Mouse (Mus musculus) hindbrain, embryonic 13.5 days (tissue): ENCODE measurements around the gene Senp3. TPM values are rescaled to one million over a fixed set of nuclear protein-coding genes. Genes with fewer than 3 reads are reported as not detected.

Experiments used
- ATAC-seq: fragments of 200-750 bp; cut with Nextera tagmentation; 2 replicates; pipeline ENCODE4 v1.8.0; 2017; ENCODE audit warnings: moderate TSS enrichment; ENCODE audit not compliant: low FRiP score
- H3K27ac ChIP-seq: fragments of 300-500 bp; sonication (generic); 2 replicates; pipeline ENCODE4 v1.5.1; 2015; ENCODE audit warnings: inconsistent platforms, mild to moderate bottlenecking, moderate library complexity
- H3K27me3 ChIP-seq: fragments of 300-500 bp; sonication (generic); 2 replicates; pipeline ENCODE4 v1.6.1; 2015; ENCODE audit warnings: mild to moderate bottlenecking, inconsistent platforms
- H3K36me3 ChIP-seq: fragments of 300-500 bp; sonication (generic); 2 replicates; pipeline ENCODE4 v1.6.1; 2015; ENCODE audit warnings: mild to moderate bottlenecking, inconsistent platforms
- H3K4me1 ChIP-seq: fragments of 300-500 bp; sonication (generic); replicated peaks from 2 replicates; pipeline ENCODE4 v1.6.1; 2015; ENCODE audit warnings: inconsistent platforms
- H3K4me2 ChIP-seq: fragments of 300-500 bp; sonication (generic); 2 replicates; pipeline ENCODE4 v1.6.1; 2015; ENCODE audit warnings: inconsistent platforms, mild to moderate bottlenecking, moderate library complexity
- H3K4me3 ChIP-seq: fragments of 300-500 bp; sonication (generic); 2 replicates; pipeline ENCODE4 v1.5.1; 2015; ENCODE audit warnings: mild to moderate bottlenecking, inconsistent platforms
- H3K9ac ChIP-seq: fragments of 300-500 bp; sonication (generic); 2 replicates; pipeline ENCODE4 v1.6.1; 2015; ENCODE audit warnings: mild to moderate bottlenecking, inconsistent platforms
- H3K9me3 ChIP-seq: fragments of 300-500 bp; sonication (generic); 2 replicates; pipeline ENCODE4 v1.6.1; 2016; ENCODE audit warnings: inconsistent platforms
- WGBS: fragments of 180-500 bp; shearing (Covaris S2); methylation state at CpG from one replicate; pipeline ENCODE4 v1.1.7; 2015; 5-methylcytosine and 5-hydroxymethylcytosine counted together
- polyA plus RNA-seq: library from polyadenylated mRNA; unstranded; fragments of >200 nt; fragmentation: Nextera tagmentation; extraction: Ambion mirVana; gene quantifications from 2 replicates; pipeline ENCODE4 v1.2.1, GENCODE M21; 2015

The Senp3 gene
- polyA plus RNA-seq, 1 experiment from 2014 or later: 94.7 TPM

- no peak within 1 kb of the TSS for H3K4me3 ChIP-seq
- no peaks in the 10 kb centered on the region for H3K9me3 ChIP-seq
- H3K27ac ChIP-seq: 0 out of 2 replicates have a peak within 1 kb of the TSS, but pooled peaks have one; percentile 46
- ATAC-seq: no peak
- H3K9ac ChIP-seq: peak within 1 kb of the TSS; percentile 58
- peaks cover 13% of the 10 kb centered on the region; the same call in 1 of the 2 replicates for H3K27me3 ChIP-seq
- no peak within 1 kb of the TSS for H3K4me2 ChIP-seq
- H3K4me1 ChIP-seq: peaks cover 38% of the 10 kb centered on the region
- no peaks in the 10 kb centered on the region for H3K36me3 ChIP-seq
- 55% methylated on average over 10 of the region's 10 CpGs for WGBS
These were observed 3.8 kb upstream of the Senp3 start, which contains the start of gene Tnfsf13 for GRCm38 (mm10) chr11:69685526-69686148. Gene Tnfsf13, minus strand, starts transcription at chr11:69685784.

GRCm38 (mm10) chr11:69684936-69685335 is 3.1 kb upstream of the Senp3 start:
- no peaks in the 10 kb centered on the region for H3K9me3 ChIP-seq
- H3K9ac ChIP-seq: peak overlapping the region; percentile 19; the same call in 1 of the 2 replicates
- H3K27me3 ChIP-seq: peaks cover 13% of the 10 kb centered on the region; the same call in 1 of the 2 replicates
- H3K4me1 ChIP-seq: peaks cover 45% of the 10 kb centered on the region
- H3K36me3 ChIP-seq: 0 out of 2 replicates have a peak, but pooled peaks cover 3% of the 10 kb centered on the region
- H3K27ac ChIP-seq: 0 out of 2 replicates have a peak overlapping the region, but pooled peaks have one; percentile 23
- WGBS: 82% methylated on average over 6 of the region's 6 CpGs
- no peak overlapping the region for H3K4me2 ChIP-seq
- ATAC-seq: no peak
- no peak overlapping the region for H3K4me3 ChIP-seq

GRCm38 (mm10) chr11:69684128-69684745 is 2.4 kb upstream of the Senp3 start:
- Histone ChIP-seq H3K9ac (peak overlapping the region; percentile 35), H3K4me1 (peaks cover 52% of the 10 kb centered on the region)
- ATAC-seq: no peak

GRCm38 (mm10) chr11:69683576-69683975 is 1.7 kb upstream of the Senp3 start:
- no peak overlapping the region; the same call in 1 of the 2 replicates for H3K4me2 ChIP-seq
- peak overlapping the region; percentile 86 for H3K27ac ChIP-seq
- 89% methylated on average over 7 of the region's 7 CpGs for WGBS
- no peaks in the 10 kb centered on the region for H3K9me3 ChIP-seq
- H3K4me1 ChIP-seq: peaks cover 58% of the 10 kb centered on the region
- peaks cover 14% of the 10 kb centered on the region for H3K36me3 ChIP-seq
- ATAC-seq: no peak
- H3K9ac ChIP-seq: peak overlapping the region; percentile 72
- no peak overlapping the region for H3K4me3 ChIP-seq
- peaks cover 13% of the 10 kb centered on the region; the same call in 1 of the 2 replicates for H3K27me3 ChIP-seq

More at GRCm38 (mm10) chr11:69684128-69684745, 2.4 kb upstream of the Senp3 start:
- peaks cover 13% of the 10 kb centered on the region; the same call in 1 of the 2 replicates for H3K27me3 ChIP-seq
- H3K36me3 ChIP-seq: peaks cover 8% of the 10 kb centered on the region; the same call in 1 of the 2 replicates
- H3K4me2 ChIP-seq: no peak overlapping the region
- H3K4me3 ChIP-seq: no peak overlapping the region
- WGBS: 85% methylated on average over 12 of the region's 12 CpGs
- H3K9me3 ChIP-seq: no peaks in the 10 kb centered on the region
- H3K27ac ChIP-seq: no peak overlapping the region

- Histone ChIP-seq H3K27ac (peak overlapping the region; percentile 96), H3K4me1 (peaks cover 61% of the 10 kb centered on the region), H3K36me3 (peaks cover 20% of the 10 kb centered on the region), H3K4me2 (peak overlapping the region; percentile 96), H3K27me3 (peaks cover 13% of the 10 kb centered on the region; the same call in 1 of the 2 replicates), H3K4me3 (peak overlapping the region; percentile 78; the same call in 1 of the 2 replicates), H3K9ac (peak overlapping the region; percentile 72), H3K9me3 (no peaks in the 10 kb centered on the region)
- 20% methylated on average over 12 of the region's 12 CpGs for WGBS
- ATAC-seq: peak; percentile 41; the same call in 1 of the 2 replicates
These were observed 1.1 kb upstream of the Senp3 start for GRCm38 (mm10) chr11:69682840-69683533.

GRCm38 (mm10) chr11:69682209-69682839 is 440 bp upstream of the Senp3 start:
- peak overlapping the region; percentile 96 for H3K4me2 ChIP-seq
- peak overlapping the region; percentile 96 for H3K27ac ChIP-seq
- H3K36me3 ChIP-seq: peaks cover 27% of the 10 kb centered on the region
- peaks cover 13% of the 10 kb centered on the region; the same call in 1 of the 2 replicates for H3K27me3 ChIP-seq
- no peaks in the 10 kb centered on the region for H3K9me3 ChIP-seq
- 28% methylated on average over 24 of the region's 24 CpGs for WGBS
- no peak for ATAC-seq
- peaks cover 61% of the 10 kb centered on the region for H3K4me1 ChIP-seq
- H3K4me3 ChIP-seq: peak overlapping the region; percentile 78
- H3K9ac ChIP-seq: peak overlapping the region; percentile 89

- no peaks in the 10 kb centered on the region for H3K9me3 ChIP-seq
- 92% methylated on average over 30 of the region's 30 CpGs for WGBS
- H3K4me1 ChIP-seq: peaks cover 51% of the 10 kb centered on the region
- H3K4me2 ChIP-seq: peak overlapping the region; percentile 96
- H3K4me3 ChIP-seq: peak overlapping the region; percentile 78
- peaks cover 47% of the 10 kb centered on the region for H3K36me3 ChIP-seq
- H3K9ac ChIP-seq: peak overlapping the region; percentile 89
- H3K27ac ChIP-seq: no peak overlapping the region
- ATAC-seq: no peak
- H3K27me3 ChIP-seq: 0 out of 2 replicates have a peak, but pooled peaks cover 3% of the 10 kb centered on the region
These were observed 1.6 kb downstream of the Senp3 start for GRCm38 (mm10) chr11:69680136-69680855.

GRCm38 (mm10) chr11:69679144-69679543 is 2.7 kb downstream of the Senp3 start:
- Histone ChIP-seq H3K4me3 (no peak overlapping the region), H3K4me1 (peaks cover 46% of the 10 kb centered on the region), H3K27ac (no peak overlapping the region), H3K9ac (no peak overlapping the region; the same call in 1 of the 2 replicates), H3K27me3 (no peaks in the 10 kb centered on the region), H3K9me3 (no peaks in the 10 kb centered on the region), H3K36me3 (peaks cover 59% of the 10 kb centered on the region), H3K4me2 (0 out of 2 replicates have a peak overlapping the region, but pooled peaks have one; percentile 19)
- no peak for ATAC-seq
- WGBS: 100% methylated on average over 1 of the region's 2 CpGs

- Histone ChIP-seq H3K4me2 (peak within 1 kb of the TSS; percentile 99), H3K27ac (peak within 1 kb of the TSS; percentile 98), H3K36me3 (peaks cover 75% of the 10 kb centered on the region), H3K27me3 (no peaks in the 10 kb centered on the region), H3K9me3 (no peaks in the 10 kb centered on the region), H3K4me1 (peaks cover 32% of the 10 kb centered on the region), H3K4me3 (peak within 1 kb of the TSS; percentile 100), H3K9ac (peak within 1 kb of the TSS; percentile 100)
- WGBS: 0% methylated on average over 36 of the region's 36 CpGs
- ATAC-seq: peak; percentile 98
These were observed 9.6 kb downstream of the Senp3 start, which contains the start of gene Eif4a1 for GRCm38 (mm10) chr11:69672211-69672706. Gene Eif4a1, minus strand, starts transcription at chr11:69672423.

- Histone ChIP-seq H3K4me1 (peaks cover 32% of the 10 kb centered on the region), H3K9me3 (no peaks in the 10 kb centered on the region), H3K27ac (peak overlapping the region; percentile 98), H3K9ac (peak overlapping the region; percentile 100), H3K4me3 (peak overlapping the region; percentile 100), H3K36me3 (peaks cover 73% of the 10 kb centered on the region), H3K4me2 (peak overlapping the region; percentile 99), H3K27me3 (no peaks in the 10 kb centered on the region)
- WGBS: under 1% methylated on average over 43 of the region's 43 CpGs
- ATAC-seq: peak; percentile 18
These were observed 10.2 kb downstream of the Senp3 start for GRCm38 (mm10) chr11:69671726-69672124.
